Mouse (Mus musculus) splenic B cell, adult 2 months (primary cell): ENCODE measurements at regions not wholly inside any gene's neighbourhood (a gene's known extent, or its start where the extent isn't known, plus 50 kb on each side); places are given as distances from the start of the nearest gene placed in this dataset.

Experiments
- DNase-seq: peaks from one replicate; pipeline ENCODE4 v3.0.0-alpha.2; 2011; ENCODE audit warnings: low read depth, low spot score
- H3K27me3 ChIP-seq: 2 replicates; pipeline ENCODE4 v1.6.1; 2012; ENCODE audit warnings: mild to moderate bottlenecking, low read length, moderate library complexity, mixed read lengths; ENCODE audit not compliant: control insufficient read depth, poor library complexity, insufficient read depth, severe bottlenecking
- H3K36me3 ChIP-seq: 2 replicates; pipeline ENCODE4 v1.6.1; 2012; ENCODE audit warnings: mild to moderate bottlenecking, low read length, moderate library complexity, mixed read lengths; ENCODE audit not compliant: control insufficient read depth, poor library complexity, insufficient read depth, severe bottlenecking

DNA sequence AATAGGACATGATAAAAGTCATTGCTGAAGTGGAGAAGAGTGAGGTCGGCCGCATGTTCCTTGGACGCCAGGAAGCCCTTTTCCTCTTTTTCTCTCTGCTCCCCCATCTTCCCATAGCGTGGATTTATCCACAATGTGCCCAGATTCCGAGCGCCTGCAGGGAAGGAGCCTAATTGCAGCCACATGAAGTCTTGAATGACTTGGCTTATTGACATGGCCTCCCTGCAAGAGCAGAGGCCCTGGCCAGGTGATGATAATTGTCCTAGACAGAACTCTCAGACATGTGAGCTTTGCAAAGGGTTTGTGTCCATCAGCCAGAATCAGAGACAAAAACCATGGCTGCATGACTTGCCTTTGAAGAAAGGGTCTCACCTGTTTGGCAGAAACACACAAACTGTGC, 227.0 kb downstream of the Sox11 start:
- H3K27me3 ChIP-seq = no peaks in the 10 kb centered on the region
- no peak for DNase-seq

GRCm38 (mm10) chr12:27104925-27105571, 237.3 kb downstream of the Sox11 start:
- DNase-seq = no peak
- Histone ChIP-seq H3K36me3 (no peaks in the 10 kb centered on the region), H3K27me3 (no peaks in the 10 kb centered on the region)

More for the DNA sequence above, 227.0 kb downstream of the Sox11 start:
- H3K36me3 ChIP-seq = no peaks in the 10 kb centered on the region

GRCm38 (mm10) chr12:27102996-27103395, 239.4 kb downstream of the Sox11 start:
- Histone ChIP-seq H3K27me3 (no peaks in the 10 kb centered on the region), H3K36me3 (no peaks in the 10 kb centered on the region)
- DNase-seq = no peak

GRCm38 (mm10) chr12:27089206-27089605, 253.2 kb downstream of the Sox11 start:
- DNase-seq = no peak
- H3K36me3 ChIP-seq = no peaks in the 10 kb centered on the region
- H3K27me3 ChIP-seq = no peaks in the 10 kb centered on the region

GRCm38 (mm10) chr12:27085890-27086289, 256.5 kb downstream of the Sox11 start:
- DNase-seq = no peak
- Histone ChIP-seq H3K36me3 (no peaks in the 10 kb centered on the region), H3K27me3 (no peaks in the 10 kb centered on the region)

- no peak for DNase-seq
- H3K27me3 ChIP-seq = no peaks in the 10 kb centered on the region
- no peaks in the 10 kb centered on the region for H3K36me3 ChIP-seq
These were observed 258.5 kb downstream of the Sox11 start for GRCm38 (mm10) chr12:27083645-27084550.

DNA sequence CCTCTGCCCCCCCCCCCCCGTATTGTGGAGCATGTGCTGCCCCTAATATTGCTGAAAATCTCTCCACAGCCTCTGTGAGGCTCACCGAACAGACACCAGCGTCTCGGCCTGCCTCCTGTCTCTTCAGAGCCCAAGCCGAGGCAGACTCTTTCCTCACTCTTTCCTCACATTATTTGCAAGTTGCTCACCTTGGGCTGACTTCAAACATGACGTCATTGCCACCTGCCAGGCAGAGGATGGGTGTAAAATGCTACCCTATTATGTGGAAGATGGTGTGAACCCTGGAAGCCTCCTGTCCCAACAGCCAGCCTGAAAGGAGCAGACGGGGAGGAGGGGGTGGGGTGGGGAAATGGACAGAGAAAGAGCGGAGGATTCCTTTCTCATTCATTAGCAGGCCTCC, 259.3 kb downstream of the Sox11 start:
- H3K36me3 ChIP-seq = no peaks in the 10 kb centered on the region
- no peak for DNase-seq
- no peaks in the 10 kb centered on the region for H3K27me3 ChIP-seq

DNA sequence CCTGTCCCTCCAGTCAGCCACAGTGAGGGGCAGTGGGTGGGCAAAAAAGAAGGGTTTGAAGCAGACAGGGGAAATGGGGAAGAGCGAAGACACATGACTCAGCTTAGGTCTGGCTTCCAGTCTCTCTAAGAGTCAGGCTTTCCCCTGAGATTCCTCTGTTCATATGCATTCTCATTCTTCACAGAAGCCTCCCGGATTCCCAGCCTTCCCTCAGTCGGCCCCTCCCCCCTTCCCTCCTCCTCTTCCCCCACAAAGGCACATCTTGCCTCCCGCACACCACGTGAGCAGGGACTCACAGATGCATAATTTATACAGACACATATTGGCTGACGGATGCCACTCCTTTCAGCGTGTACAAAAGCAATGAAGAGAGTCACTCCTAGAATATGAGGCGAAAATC, 259.8 kb downstream of the Sox11 start:
- DNase-seq = no peak
- Histone ChIP-seq H3K27me3 (no peaks in the 10 kb centered on the region), H3K36me3 (no peaks in the 10 kb centered on the region)

DNA sequence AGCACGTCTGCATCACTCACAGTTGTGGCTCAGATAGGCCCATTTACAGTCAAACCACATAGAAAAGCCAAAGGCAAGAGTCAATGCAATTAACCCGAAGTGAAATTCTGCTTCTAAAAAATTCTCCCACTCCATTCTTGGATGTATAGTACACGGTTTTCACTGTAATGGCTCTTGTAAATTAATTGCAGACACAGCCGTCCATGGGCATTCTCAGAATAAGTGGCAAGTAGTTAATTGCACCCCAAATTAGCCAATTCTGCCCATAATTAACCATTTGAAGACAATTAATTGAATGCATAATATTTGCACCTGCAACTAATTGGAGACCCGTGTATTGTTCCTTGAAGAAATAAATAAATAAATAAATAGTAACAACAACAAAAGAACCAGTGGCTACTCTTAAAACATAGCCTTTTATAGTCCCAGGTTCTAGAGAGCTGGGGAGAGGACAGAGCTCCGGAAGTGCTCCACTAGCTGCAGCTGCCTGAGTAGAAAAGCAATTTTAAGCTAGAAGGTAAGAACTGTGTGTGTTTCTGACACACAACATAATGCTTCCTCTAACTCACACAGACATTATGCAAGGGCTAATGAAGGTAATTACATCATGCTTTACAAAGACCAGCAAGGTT, 266.2 kb downstream of the Sox11 start:
- H3K36me3 ChIP-seq = no peaks in the 10 kb centered on the region
- no peaks in the 10 kb centered on the region for H3K27me3 ChIP-seq
- DNase-seq = no peak

DNA sequence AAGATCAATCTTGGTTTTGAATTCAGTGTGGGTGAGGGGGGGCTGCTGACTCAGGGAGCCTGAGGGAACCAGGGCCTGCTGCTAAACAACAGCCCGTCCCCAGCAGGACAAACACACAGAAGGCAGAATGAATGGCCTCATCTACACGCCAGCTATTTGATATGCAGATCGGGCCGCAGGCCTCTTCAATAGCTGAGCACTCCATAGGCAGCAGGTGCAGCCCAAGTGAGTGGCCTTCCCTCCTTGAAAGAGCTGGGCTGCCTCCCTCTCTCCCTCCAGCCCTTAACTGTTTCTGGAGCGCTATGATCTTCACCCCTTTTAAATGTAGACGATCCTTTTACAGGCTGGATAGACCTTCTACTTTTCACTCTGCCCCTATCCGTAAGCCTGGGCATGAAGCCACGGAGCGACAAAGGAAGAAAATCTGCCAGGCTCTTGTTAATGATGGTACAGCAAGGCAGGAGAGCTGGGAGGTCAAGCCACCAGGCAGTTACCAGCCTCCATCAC, 277.3 kb downstream of the Sox11 start:
- Histone ChIP-seq H3K27me3 (no peaks in the 10 kb centered on the region), H3K36me3 (no peaks in the 10 kb centered on the region)
- no peak for DNase-seq

DNA sequence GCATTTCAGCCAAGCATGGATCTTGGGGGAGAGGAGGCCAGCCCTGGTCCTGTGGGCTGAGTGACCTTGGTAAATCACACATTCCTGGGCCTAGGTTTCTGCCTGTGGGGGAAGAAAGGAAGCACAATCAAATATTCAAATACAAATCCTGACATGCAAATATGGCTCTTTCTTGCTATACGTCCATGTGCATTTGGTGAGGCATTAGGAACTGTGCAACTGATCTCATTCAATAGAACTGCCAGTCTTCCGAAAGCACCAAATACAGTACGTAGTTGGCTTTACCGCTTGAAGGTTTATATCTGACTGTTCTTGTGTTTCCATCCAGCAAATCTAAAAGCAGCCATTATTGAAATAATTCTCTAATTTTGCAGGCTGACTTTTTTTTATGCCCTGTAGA, 278.9 kb downstream of the Sox11 start:
- no peaks in the 10 kb centered on the region for H3K27me3 ChIP-seq
- no peaks in the 10 kb centered on the region for H3K36me3 ChIP-seq
- DNase-seq = no peak

- H3K36me3 ChIP-seq = no peaks in the 10 kb centered on the region
- DNase-seq = no peak
- H3K27me3 ChIP-seq = no peaks in the 10 kb centered on the region
These were observed 279.7 kb downstream of the Sox11 start for GRCm38 (mm10) chr12:27062511-27063264.

DNA sequence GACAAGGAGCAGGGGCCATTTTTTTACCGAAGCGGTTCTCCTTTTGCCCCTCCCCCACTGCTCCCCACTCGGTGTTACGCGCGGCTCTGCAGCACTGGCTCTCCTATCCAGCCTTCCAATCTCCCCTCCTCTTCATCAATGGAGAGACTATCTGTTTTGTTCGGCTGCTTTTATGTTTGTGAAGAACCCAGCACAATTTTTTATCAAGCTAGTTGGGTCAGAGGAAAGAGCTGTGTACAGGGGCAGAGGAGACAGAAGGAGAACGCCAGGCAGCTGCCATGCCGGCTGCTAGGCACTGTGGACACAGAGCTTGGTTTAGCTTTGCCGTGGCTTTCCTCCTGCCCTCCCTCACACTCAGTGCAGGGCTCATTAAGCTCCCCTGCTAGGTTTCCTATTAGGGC, 280.3 kb downstream of the Sox11 start:
- Histone ChIP-seq H3K36me3 (no peaks in the 10 kb centered on the region), H3K27me3 (no peaks in the 10 kb centered on the region)
- no peak for DNase-seq

DNA sequence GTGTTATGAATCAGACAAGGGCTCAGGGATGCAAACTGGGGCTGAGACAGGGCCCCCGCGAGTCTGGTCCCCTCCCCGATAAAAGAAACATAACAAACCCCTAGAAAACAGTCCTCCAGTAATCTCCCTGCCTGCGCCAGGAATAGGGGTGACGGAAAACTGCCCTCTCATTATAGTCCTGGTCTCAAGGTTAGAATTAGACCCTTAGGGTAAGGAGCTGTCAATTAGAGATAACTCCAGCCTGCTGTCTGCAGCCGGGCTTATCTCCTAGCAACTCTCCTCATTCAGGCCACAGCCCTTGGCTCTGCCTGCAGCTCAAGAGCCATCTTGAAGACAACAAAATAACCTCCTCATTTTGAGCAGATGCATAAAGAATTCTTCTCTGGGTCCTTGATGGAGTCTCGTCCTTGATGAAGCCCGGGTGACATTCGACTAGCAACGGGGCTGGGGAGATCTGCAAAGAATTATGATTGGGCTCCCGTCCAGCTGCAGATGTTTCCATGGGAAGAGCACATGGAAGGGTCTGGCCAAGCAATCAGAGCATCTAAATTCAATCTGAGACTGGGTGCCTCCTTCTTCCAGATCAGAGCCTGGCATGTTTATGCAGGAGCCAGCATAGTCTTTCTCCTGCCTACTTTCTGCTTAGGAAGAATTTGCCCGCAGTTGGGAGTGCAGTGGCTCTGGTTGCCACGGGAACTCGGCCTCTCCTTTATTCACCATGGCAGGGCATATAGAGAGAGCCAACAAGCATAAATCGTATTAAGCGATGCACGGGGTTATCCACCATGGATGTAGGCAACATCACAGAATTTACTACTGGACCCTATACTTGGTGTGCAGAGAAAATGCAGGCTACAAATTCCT, 281.2 kb downstream of the Sox11 start:
- no peaks in the 10 kb centered on the region for H3K27me3 ChIP-seq
- DNase-seq = no peak

More for the DNA sequence above, 281.2 kb downstream of the Sox11 start:
- no peaks in the 10 kb centered on the region for H3K36me3 ChIP-seq
